Mouse (Mus musculus): ENCODE data around the gene Sept12. TPM values are rescaled to one million over a fixed set of nuclear protein-coding genes. Genes with fewer than 3 reads are reported as not detected.

The Sept12 gene
- polyA plus RNA-seq, 1 experiment from 2014 or later = not detected

Other genes starting within 250 kb of the Sept12 start
- gene Cdip1, start 207.6 kb downstream of the Sept12 start, polyA plus RNA-seq (2015; fragmentation: Nextera tagmentation; extraction: Ambion mirVana) = 114 and 122 TPM in 2 replicates
- 0.26 and 0.28 TPM in 2 replicates for gene 4930562C15Rik, start 162.4 kb downstream of the Sept12 start, polyA plus RNA-seq (2015; fragmentation: Nextera tagmentation; extraction: Ambion mirVana)
- gene Ubald1, start 117.5 kb downstream of the Sept12 start, polyA plus RNA-seq (2015; fragmentation: Nextera tagmentation; extraction: Ambion mirVana) = 24.7 and 29.7 TPM in 2 replicates
- gene Mgrn1, start 111.6 kb downstream of the Sept12 start, polyA plus RNA-seq (2015; fragmentation: Nextera tagmentation; extraction: Ambion mirVana) = 101 and 112 TPM in 2 replicates
- 97.4 and 122 TPM in 2 replicates for gene Nudt16l1, start 59.1 kb downstream of the Sept12 start, polyA plus RNA-seq (2015; fragmentation: Nextera tagmentation; extraction: Ambion mirVana)
- 29.4 and 41.2 TPM in 2 replicates for gene Anks3, start 33.6 kb downstream of the Sept12 start, polyA plus RNA-seq (2015; fragmentation: Nextera tagmentation; extraction: Ambion mirVana)
- gene Smim22, start 9.4 kb upstream of the Sept12 start, polyA plus RNA-seq (2015; fragmentation: Nextera tagmentation; extraction: Ambion mirVana) = 3.3 and 5.9 TPM in 2 replicates
- 46.9 and 57.0 TPM in 2 replicates for gene Rogdi, start 15.7 kb upstream of the Sept12 start, polyA plus RNA-seq (2015; fragmentation: Nextera tagmentation; extraction: Ambion mirVana)
- 78.8 and 93.9 TPM in 2 replicates for gene Glyr1, start 52.0 kb upstream of the Sept12 start, polyA plus RNA-seq (2015; fragmentation: Nextera tagmentation; extraction: Ambion mirVana)
- gene Ubn1, start 52.2 kb upstream of the Sept12 start, polyA plus RNA-seq (2015; fragmentation: Nextera tagmentation; extraction: Ambion mirVana) = 11.8 and 15.7 TPM in 2 replicates
- 1.3 and 2.3 TPM in 2 replicates for gene Ppl, start 134.6 kb upstream of the Sept12 start, polyA plus RNA-seq (2015; fragmentation: Nextera tagmentation; extraction: Ambion mirVana)
- gene Sec14l5, start 149.3 kb upstream of the Sept12 start, polyA plus RNA-seq (2015; fragmentation: Nextera tagmentation; extraction: Ambion mirVana) = 0.06 and 0.08 TPM in 2 replicates
- 12.4 and 17.4 TPM in 2 replicates for gene Nagpa, start 206.2 kb upstream of the Sept12 start, polyA plus RNA-seq (2015; fragmentation: Nextera tagmentation; extraction: Ambion mirVana)
- 6.3 and 8.9 TPM in 2 replicates for gene AU021092, start 224.4 kb upstream of the Sept12 start, polyA plus RNA-seq (2015; fragmentation: Nextera tagmentation; extraction: Ambion mirVana)
- gene Alg1, start 235.8 kb upstream of the Sept12 start, polyA plus RNA-seq (2015; fragmentation: Nextera tagmentation; extraction: Ambion mirVana) = 24.9 and 29.1 TPM in 2 replicates

Measured in heart, embryonic 15.5 days (tissue).